ENCODE assay signal across 8 mouse cellular contexts in genomic region chr6:85295384-85296167, GRCm38 (mm10). TPM values are rescaled to one million over a fixed set of nuclear protein-coding genes. Genes with fewer than 3 reads are reported as not detected.
DNase-seq lines count a peak whose midpoint lies in the region; ATAC-seq and TF ChIP-seq lines count a peak whose summit lies in the region.

No protein-coding gene starts in this region.

- H3K27me3 ChIP-seq in myocyte (ENCODE audit: control insufficient read depth, insufficient read depth, insufficient read length): no peaks in the 10 kb centered on the region

- H3K4me2 ChIP-seq in myocyte (ENCODE audit: low read depth): peak overlapping the region; percentile 36

- no peaks in the 10 kb centered on the region for H3K36me3 ChIP-seq in myocyte (ENCODE audit: control insufficient read depth, insufficient read depth)

- H3ac ChIP-seq in myocyte (ENCODE audit: control insufficient read depth, insufficient read length): no peak overlapping the region

- H3K4me3 ChIP-seq in myocyte: no peak overlapping the region

- intact Hi-C loops in left cerebral cortex, postnatal 14 days (cut with DNase I): no loop called here
- intact Hi-C loops in gastrocnemius, postnatal 14 days (cut with DNase I; ENCODE audit: low total_unique reads): no loop called here

- peak; percentile 52 to 54 for DNase-seq in left cerebral cortex, postnatal 14 days (ENCODE audit: low spot score in 2 of 2)
- DNase-seq in left cerebral cortex, adult 8-10 months (ENCODE audit: low spot score in 2 of 2): no peak
- peak; percentile 82 for DNase-seq in Muller cell, postnatal 12 days (ENCODE audit: inconsistent ontology term)
- DNase-seq in cerebellum, adult 8-10 months: peak; percentile 22
- peak; percentile 50 for DNase-seq in gastrocnemius, postnatal 14 days
- peak; percentile 82 for DNase-seq in kidney, adult 18-20 months

- no peak for TF ChIP-seq POLR2A in myocyte (IDR thresholded peaks at IDR 0.05; ENCODE audit: insufficient read length, low read depth)

- H3K79me2 ChIP-seq in myocyte (ENCODE audit: control insufficient read depth, insufficient read depth): no peaks in the 10 kb centered on the region

- no peak for ATAC-seq in inflammation-experienced regulatory T-cells, adult 6 months

TF ChIP-seq in myocyte, 11 proteins besides CTCF, POLR2A, EP300 and RAD21:
- no peak for TF ChIP-seq MYOD1 (IDR thresholded peaks at IDR 0.05; ENCODE audit: control insufficient read depth in 1 of 3, insufficient read length in 2 of 3, low read depth in 2 of 3)
- TF ChIP-seq POLR2AphosphoS2 (IDR thresholded peaks at IDR 0.05; ENCODE audit: insufficient read length, low read depth): no peak
- no peak for TF ChIP-seq SRF (IDR thresholded peaks at IDR 0.05; ENCODE audit: control insufficient read depth, insufficient read length, low read depth)
- no peak for TF ChIP-seq USF1 (IDR thresholded peaks at IDR 0.05; ENCODE audit: low read depth)
- no peak for TF ChIP-seq E2F4 (IDR thresholded peaks at IDR 0.05; ENCODE audit: insufficient read depth)
- no peak for TF ChIP-seq REST (IDR thresholded peaks at IDR 0.05; ENCODE audit: insufficient read depth, insufficient read length)
- TF ChIP-seq CEBPB (IDR thresholded peaks at IDR 0.05; ENCODE audit: insufficient read depth, poor library complexity, severe bottlenecking): no peak
- no peak for TF ChIP-seq TCF12 (IDR thresholded peaks at IDR 0.05; ENCODE audit: insufficient read depth, poor library complexity, severe bottlenecking)
- TF ChIP-seq MYOG (IDR thresholded peaks at IDR 0.05; ENCODE audit: control insufficient read depth in 1 of 3, insufficient read depth in 1 of 3, insufficient read length in 2 of 3, low read depth in 2 of 3): no peak
- TF ChIP-seq TCF3 (IDR thresholded peaks at IDR 0.05; ENCODE audit: insufficient read length, low read depth): no peak
- no peak for TF ChIP-seq MAX (IDR thresholded peaks at IDR 0.05; ENCODE audit: low read depth)
TF ChIP-seq in myocyte: peak in this region for 0.

RNA-seq across cellular contexts. Expression of gene Sfxn5, which starts 37.6 kb away (rescaled TPM):
- 100 to 1,000 TPM; 162 to 165 TPM for total RNA-seq in left cerebral cortex, postnatal 14 days (2021)
- total RNA-seq in left cerebral cortex, adult 8-10 months (2022): 100 to 1,000 TPM; 177 to 201 (median 188) TPM
- total RNA-seq in gastrocnemius, postnatal 14 days (2021): 1 to 10 TPM; 2.7 to 4.1 TPM
- polyA plus RNA-seq in myocyte (2012; fragmentation: generic; extraction: Trizol): 2.0 TPM
- polyA plus RNA-seq in inflammation-experienced regulatory T-cells, adult 6 months (2017; shearing (Covaris generic)): 1 to 10 TPM; 1.4 to 3.3 (median 2.1) TPM

Comparison
In these comparisons a context has a peak if more than half of its experiments do, and no peak if none do; other contexts are left out.
1. DNase-seq: peak in left cerebral cortex, postnatal 14 days (2 of 2), Muller cell, postnatal 12 days (single experiment), cerebellum, adult 8-10 months (single experiment), gastrocnemius, postnatal 14 days (single experiment) and kidney, adult 18-20 months (single experiment); none in left cerebral cortex, adult 8-10 months (0 of 2).
2. RNA of gene Sfxn5, which starts 37.6 kb away (total RNA-seq): 177 to 201 TPM in left cerebral cortex, adult 8-10 months and 162 to 165 TPM in left cerebral cortex, postnatal 14 days; 2.7 to 4.1 TPM in gastrocnemius, postnatal 14 days; every median in the first group is over 10 times any median in the second.